ENCODE assay signal across 7 mouse cellular contexts in the genomic region with DNA sequence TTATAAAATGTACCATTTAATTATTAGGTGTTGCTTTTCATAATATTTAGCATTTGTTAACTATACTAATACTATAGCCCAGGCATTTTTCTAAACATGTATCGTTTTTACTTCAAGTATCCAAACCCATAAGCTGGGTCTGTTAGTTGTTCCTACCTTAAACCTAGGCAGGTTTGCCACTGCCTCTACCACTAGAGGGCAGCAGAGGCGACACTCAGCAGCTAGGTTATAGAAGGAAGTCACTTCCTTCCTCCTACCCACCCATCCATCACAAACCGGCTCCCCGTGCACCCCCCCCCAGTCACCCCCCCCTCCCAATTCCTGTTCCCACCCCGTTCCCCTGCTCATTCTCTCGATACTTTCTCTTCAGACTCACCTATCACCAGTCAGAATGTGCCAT.
A peak's percentile ranks its signal among the peaks of the same experiment; 100 is the strongest.
DNase-seq lines count a peak whose midpoint lies in the region; ATAC-seq lines count a peak whose summit lies in the region.

No protein-coding gene starts in this region.

- no peaks in the 10 kb centered on the region for H3K36me3 ChIP-seq in midbrain, embryonic 14.5 days (ENCODE audit: control insufficient read depth, insufficient read depth, low read length)
- H3K36me3 ChIP-seq in midbrain, embryonic 13.5 days = no peaks in the 10 kb centered on the region
- H3K36me3 ChIP-seq in embryonic facial prominence, embryonic 10.5 days (replicated peaks) = no peaks in the 10 kb centered on the region

- H3K27me3 ChIP-seq in midbrain, embryonic 14.5 days (ENCODE audit: control insufficient read depth, insufficient read depth, low read length) = no peaks in the 10 kb centered on the region
- 0 out of 2 replicates have a peak, but pooled peaks cover 5% of the 10 kb centered on the region for H3K27me3 ChIP-seq in midbrain, embryonic 13.5 days
- peaks cover 31% of the 10 kb centered on the region for H3K27me3 ChIP-seq in embryonic facial prominence, embryonic 10.5 days (replicated peaks; ENCODE audit: low read depth, poor library complexity, severe bottlenecking)

- 26% methylated on average over 6 of the region's 6 CpGs for WGBS in midbrain, embryonic 14.5 days
- 32% methylated on average over 6 of the region's 6 CpGs for WGBS in midbrain, embryonic 13.5 days
- WGBS in embryonic facial prominence, embryonic 10.5 days = 28% methylated on average over 6 of the region's 6 CpGs

- no peak overlapping the region for H3K4me2 ChIP-seq in midbrain, embryonic 14.5 days (ENCODE audit: low read length)
- H3K4me2 ChIP-seq in midbrain, embryonic 13.5 days (replicated peaks) = no peak overlapping the region

- peak; percentile 81 for DNase-seq in midbrain, embryonic 14.5 days
- DNase-seq in adrenal gland, adult 8-10 months = peak; percentile 13
- peak; percentile 66 for DNase-seq in embryonic facial prominence, embryonic 10.5 days (ENCODE audit: low spot score)
- DNase-seq in kidney, postnatal 36 days = peak; percentile 71 to 86
- DNase-seq in lung, postnatal 36 days = peak; percentile 83
- peak; percentile 34 to 81 for DNase-seq in spleen, postnatal 10 days (ENCODE audit: low spot score in 2 of 2)

- no peaks in the 10 kb centered on the region for H3K9me3 ChIP-seq in midbrain, embryonic 14.5 days (ENCODE audit: control insufficient read depth, low read length)
- no peaks in the 10 kb centered on the region for H3K9me3 ChIP-seq in midbrain, embryonic 13.5 days
- no peaks in the 10 kb centered on the region for H3K9me3 ChIP-seq in embryonic facial prominence, embryonic 10.5 days

- no peak overlapping the region for H3K27ac ChIP-seq in midbrain, embryonic 14.5 days (replicated peaks; ENCODE audit: low read depth, low read length)
- H3K27ac ChIP-seq in midbrain, embryonic 13.5 days = no peak overlapping the region
- H3K27ac ChIP-seq in embryonic facial prominence, embryonic 10.5 days (replicated peaks) = no peak overlapping the region

- ATAC-seq in midbrain, embryonic 14.5 days (ENCODE audit: low FRiP score, low TSS enrichment) = no peak
- ATAC-seq in midbrain, embryonic 13.5 days = no peak

- no peak overlapping the region for H3K4me3 ChIP-seq in midbrain, embryonic 14.5 days (replicated peaks; ENCODE audit: low read depth, low read length)
- no peak overlapping the region for H3K4me3 ChIP-seq in midbrain, embryonic 13.5 days (replicated peaks)
- no peak overlapping the region for H3K4me3 ChIP-seq in embryonic facial prominence, embryonic 10.5 days

- H3K9ac ChIP-seq in midbrain, embryonic 14.5 days (replicated peaks; ENCODE audit: low read length) = no peak overlapping the region
- no peak overlapping the region for H3K9ac ChIP-seq in midbrain, embryonic 13.5 days (replicated peaks)

- 0 out of 2 replicates have a peak, but pooled peaks cover 5% of the 10 kb centered on the region for H3K4me1 ChIP-seq in midbrain, embryonic 14.5 days (ENCODE audit: control insufficient read depth, insufficient read depth, low read length)
- peaks cover 19% of the 10 kb centered on the region for H3K4me1 ChIP-seq in midbrain, embryonic 13.5 days (replicated peaks)
- peaks cover 8% of the 10 kb centered on the region for H3K4me1 ChIP-seq in embryonic facial prominence, embryonic 10.5 days

Comparison
In these comparisons a context has a peak if more than half of its experiments do, and no peak if none do; other contexts are left out.
1. DNase-seq: peak in every context shown above with its lines; median percentile 83 in lung, postnatal 36 days; 81 in midbrain, embryonic 14.5 days; 78 in kidney, postnatal 36 days; 66 in embryonic facial prominence, embryonic 10.5 days; 58 in spleen, postnatal 10 days; 13 in adrenal gland, adult 8-10 months.